Mouse (Mus musculus) pancreas, adult 10 weeks (tissue): ENCODE measurements around the gene Racgap1. TPM values are rescaled to one million over a fixed set of nuclear protein-coding genes. Genes with fewer than 3 reads are reported as not detected.

Experiments
- polyA plus RNA-seq: library from polyadenylated mRNA; stranded (reverse); fragments of 350-450 nt; fragmentation: Illumina TruSeq; extraction: RNeasy Lipid Tissue Mini Kit (QIAGEN cat#74804); gene quantifications from one replicate; pipeline ENCODE4 v1.2.3, GENCODE M21; 2015; ENCODE audit warnings: low read depth, low replicate concordance; ENCODE audit not compliant: insufficient read depth

Racgap1 gene
- polyA plus RNA-seq, result 0.52 TPM

DNA sequence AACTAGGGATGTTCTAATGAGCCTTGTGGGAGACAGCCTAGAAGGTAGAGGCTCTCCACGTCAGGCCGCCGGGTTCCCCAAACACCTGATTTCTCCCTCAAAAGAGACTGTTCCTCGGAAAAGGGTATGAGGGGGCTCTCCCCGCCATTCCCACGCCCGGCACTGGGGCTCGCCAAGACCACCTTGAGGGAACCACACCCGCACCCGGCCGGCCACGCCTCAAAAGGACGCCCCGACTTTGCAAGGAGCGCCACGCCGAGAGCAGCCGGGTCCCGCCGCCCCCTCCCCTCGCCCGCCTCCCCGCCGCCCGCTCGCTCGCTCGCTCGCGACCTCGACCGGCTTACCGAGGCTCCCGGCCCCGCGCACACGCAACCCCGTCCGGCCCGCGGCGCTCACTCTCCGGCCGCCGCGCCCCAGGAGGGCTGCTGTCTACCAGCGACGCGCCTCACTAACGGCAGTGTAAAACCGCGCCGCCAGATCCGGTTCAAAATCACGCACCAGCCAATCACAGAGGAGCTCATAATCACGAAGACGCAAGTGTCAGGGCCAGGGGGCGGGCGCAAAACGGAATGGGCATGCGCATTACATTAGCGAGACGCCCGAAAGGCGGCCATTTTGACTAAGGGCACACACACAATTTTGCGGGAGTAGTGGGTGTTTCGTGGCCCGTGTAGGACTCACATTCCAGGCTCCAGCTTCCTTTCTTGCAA lies at the start of gene Racgap1:
Gene Racgap1, minus strand, starts transcription at position 494 of the 710 bp plus-strand sequence.

DNA sequence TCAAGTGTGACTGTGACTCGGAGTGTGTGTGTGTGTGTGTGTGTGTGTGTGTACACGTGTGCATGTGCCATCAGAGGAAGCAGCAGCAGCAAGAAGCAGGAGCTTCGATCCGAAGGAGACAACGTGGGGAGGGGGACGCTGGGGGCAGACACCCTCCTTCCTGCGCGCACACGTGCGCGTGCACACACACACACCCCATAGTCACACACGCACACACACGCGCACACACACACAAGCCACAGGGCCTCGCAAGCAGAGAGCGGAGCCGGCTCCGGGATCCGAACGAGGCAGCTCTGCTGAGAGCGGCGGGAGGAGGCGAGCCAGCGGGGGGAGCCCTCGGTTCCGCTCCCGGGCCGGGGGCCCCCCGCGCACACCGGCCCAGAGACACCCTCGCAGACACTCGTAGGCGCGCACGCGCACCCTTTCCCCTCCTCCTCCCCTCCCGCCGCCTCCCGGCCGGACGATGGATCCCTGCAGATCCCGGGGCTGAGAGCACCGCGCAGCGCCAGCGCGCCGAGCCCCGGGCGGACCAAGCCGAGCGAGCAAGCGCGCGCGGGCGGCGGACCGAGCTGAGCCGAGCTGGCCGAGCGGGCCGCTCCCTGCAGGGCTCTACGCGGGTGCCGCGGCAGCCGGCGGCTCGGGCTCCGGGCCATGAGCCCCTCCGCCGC lies 18.8 kb upstream of the Racgap1 start, which contains the start of gene Asic1:
Gene Asic1, plus strand, starts transcription at position 215 of the 668 bp plus-strand sequence.

DNA sequence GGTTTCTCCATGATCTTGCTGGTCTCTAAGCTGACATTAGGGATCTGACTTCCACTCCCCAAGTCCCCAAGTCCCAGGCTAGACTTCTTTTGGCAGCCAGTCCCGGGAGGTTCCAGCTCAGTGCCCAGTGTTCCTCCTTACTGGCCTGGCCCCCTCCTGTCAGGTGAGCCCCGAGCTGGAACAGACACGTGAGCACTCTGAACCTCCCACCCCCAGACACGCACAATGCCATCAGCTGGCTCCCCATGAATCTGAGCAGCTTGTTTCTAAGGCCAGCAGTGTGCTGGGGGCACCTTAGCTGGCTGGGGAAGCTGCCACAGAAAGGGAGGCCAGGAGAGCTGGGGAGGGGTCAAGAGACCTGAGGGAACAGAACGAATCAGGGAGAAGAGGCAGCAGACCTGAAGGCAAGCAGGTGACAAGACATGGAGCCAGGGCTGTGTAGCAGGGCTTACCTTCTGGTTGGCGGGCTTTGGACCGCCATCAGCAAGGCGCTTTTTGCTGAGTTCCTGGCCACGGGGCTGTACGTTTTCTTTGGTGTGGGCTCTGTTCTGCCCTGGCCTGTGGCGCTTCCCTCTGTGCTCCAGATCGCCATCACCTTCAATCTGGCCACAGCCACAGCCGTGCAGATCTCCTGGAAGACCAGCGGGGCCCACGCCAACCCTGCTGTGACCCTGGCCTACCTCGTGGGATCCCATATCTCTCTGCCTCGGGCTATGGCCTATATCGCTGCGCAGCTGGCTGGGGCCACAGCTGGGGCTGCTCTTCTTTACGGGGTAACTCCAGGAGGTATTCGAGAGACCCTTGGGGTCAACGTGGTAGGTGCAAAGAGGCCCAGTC lies 50.3 kb downstream of the Racgap1 start, which contains the start of gene Aqp6:
Gene Aqp6, plus strand, starts transcription at position 415 of the 837 bp plus-strand sequence.

GRCm38 (mm10) chr15:99590429-99591084 lies 60.9 kb downstream of the Racgap1 start, which contains the start of gene Aqp5:
Gene Aqp5 (plus strand): TSS chr15:99590782.

DNA sequence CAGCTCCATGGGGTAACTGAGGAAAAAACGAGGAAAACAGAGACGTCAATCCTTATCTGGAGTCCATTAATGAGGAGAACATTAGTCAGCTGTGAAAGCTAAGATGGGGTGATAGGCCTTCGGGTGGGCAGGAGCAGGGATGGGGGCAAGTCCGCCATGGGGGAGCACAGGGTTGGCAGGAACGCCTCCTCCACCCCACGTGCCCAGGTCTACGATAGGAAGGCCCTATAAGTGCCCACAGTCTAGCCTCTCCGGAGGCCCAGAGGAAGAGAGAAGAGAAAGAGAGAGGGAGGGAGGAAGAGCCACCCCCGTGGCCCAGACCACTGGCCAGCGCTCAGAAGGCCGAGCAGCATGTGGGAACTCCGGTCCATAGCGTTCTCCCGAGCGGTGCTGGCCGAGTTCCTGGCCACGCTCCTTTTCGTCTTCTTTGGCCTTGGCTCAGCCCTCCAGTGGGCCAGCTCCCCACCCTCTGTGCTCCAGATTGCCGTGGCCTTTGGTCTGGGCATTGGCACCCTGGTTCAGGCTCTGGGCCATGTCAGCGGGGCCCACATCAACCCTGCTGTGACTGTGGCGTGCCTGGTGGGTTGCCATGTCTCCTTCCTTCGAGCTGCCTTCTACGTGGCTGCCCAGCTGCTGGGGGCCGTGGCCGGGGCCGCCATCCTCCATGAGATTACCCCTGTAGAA lies 72.5 kb downstream of the Racgap1 start, which contains the start of gene Aqp2:
Gene Aqp2, plus strand, starts transcription at position 254 of the 684 bp plus-strand sequence.

Other genes starting within 250 kb of the Racgap1 start
- gene Nckap5l, start 193.9 kb downstream of the Racgap1 start, polyA plus RNA-seq, result 1.2 TPM
- 2.5 TPM for gene Bcdin3d, start 176.9 kb downstream of the Racgap1 start, polyA plus RNA-seq
- 2.0 TPM for gene Faim2, start 123.5 kb downstream of the Racgap1 start, polyA plus RNA-seq
- not detected for gene Aqp2, start 72.6 kb downstream of the Racgap1 start, polyA plus RNA-seq
- gene Aqp5, start 60.9 kb downstream of the Racgap1 start, polyA plus RNA-seq, result 2.9 TPM
- gene Aqp6, start 50.3 kb downstream of the Racgap1 start, polyA plus RNA-seq, result not detected
- 2.1 TPM for gene Asic1, start 18.7 kb upstream of the Racgap1 start, polyA plus RNA-seq
- 5.5 TPM for gene Smarcd1, start 50.5 kb upstream of the Racgap1 start, polyA plus RNA-seq
- gene Gm17349, start 53.8 kb upstream of the Racgap1 start, polyA plus RNA-seq, result not detected
- gene Gpd1, start 65.9 kb upstream of the Racgap1 start, polyA plus RNA-seq, result 8.3 TPM
- gene Cox14, start 74.0 kb upstream of the Racgap1 start, polyA plus RNA-seq, result 22.0 TPM
- 9.9 TPM for gene Cers5, start 121.2 kb upstream of the Racgap1 start, polyA plus RNA-seq
- 12.3 TPM for gene Lima1, start 223.8 kb upstream of the Racgap1 start, polyA plus RNA-seq